11 mouse cellular contexts compared by ENCODE assay signal in genomic region chr5:32997686-32998085, GRCm38 (mm10). TPM values are rescaled to one million over a fixed set of nuclear protein-coding genes. Genes with fewer than 3 reads are reported as not detected.
A peak's percentile ranks its signal among the peaks of the same experiment; 100 is the strongest.
DNase-seq lines count a peak whose midpoint lies in the region; ATAC-seq lines count a peak whose summit lies in the region.
"Had no signal": no experiment of that assay in that cellular context is flagged by ENCODE, and none has a peak within 500 bp of the region (broad histone marks: within the 10 kb centered on the region; RNA-seq: fewer than 3 reads in every experiment).

No protein-coding gene starts in this region.

- WGBS in hindbrain, embryonic 15.5 days, result 74% methylated on average over 4 of the region's 4 CpGs
- WGBS in hindbrain, embryonic 13.5 days, result 68% methylated on average over 4 of the region's 4 CpGs

- H3K9me3 ChIP-seq in hindbrain, embryonic 15.5 days, result no peaks in the 10 kb centered on the region
- H3K9me3 ChIP-seq in hindbrain, embryonic 13.5 days, result no peaks in the 10 kb centered on the region
- H3K9me3 ChIP-seq: heart, embryonic 13.5 days; limb, embryonic 10.5 days had no signal

- no peak overlapping the region for H3K4me2 ChIP-seq in hindbrain, embryonic 15.5 days
- H3K4me2 ChIP-seq in hindbrain, embryonic 13.5 days, result no peak overlapping the region
- H3K4me2 ChIP-seq: heart, embryonic 13.5 days had no signal

- peak; percentile 25 for DNase-seq in 3T3-L1 (ENCODE audit: low read depth, low spot score)
- DNase-seq in c-Kit-positive CD71-negative TER-119-negative erythroid progenitor cells, embryonic 14.5 days (ENCODE audit: low read depth), result peak; percentile 68
- DNase-seq in adrenal gland, postnatal 14 days, result no peak
- no peak for DNase-seq in adrenal gland, postnatal 10 days
- no peak for DNase-seq in cerebellum, adult 11-12 months
- DNase-seq: retina, postnatal 1 day had no signal

- no peak overlapping the region for H3K4me3 ChIP-seq in hindbrain, embryonic 15.5 days
- no peak overlapping the region for H3K4me3 ChIP-seq in hindbrain, embryonic 13.5 days
- H3K4me3 ChIP-seq: heart, embryonic 13.5 days; limb, embryonic 10.5 days had no signal

- H3K27ac ChIP-seq in hindbrain, embryonic 15.5 days (replicated peaks), result 0 out of 2 replicates have a peak overlapping the region, but pooled peaks have one; percentile 48
- H3K27ac ChIP-seq in hindbrain, embryonic 13.5 days, result no peak overlapping the region
- H3K27ac ChIP-seq: heart, embryonic 13.5 days; limb, embryonic 10.5 days had no signal

- ATAC-seq in hindbrain, embryonic 15.5 days (ENCODE audit: low FRiP score, low read depth), result no peak
- ATAC-seq in hindbrain, embryonic 13.5 days (ENCODE audit: low FRiP score), result no peak
- peak; percentile 98 for ATAC-seq in megakaryocyte, adult 5-6 weeks (ENCODE audit: poor library complexity, severe bottlenecking)

- H3K27me3 ChIP-seq in hindbrain, embryonic 15.5 days, result no peaks in the 10 kb centered on the region
- H3K27me3 ChIP-seq in hindbrain, embryonic 13.5 days, result 0 out of 2 replicates have a peak, but pooled peaks cover 5% of the 10 kb centered on the region

- no peaks in the 10 kb centered on the region for H3K36me3 ChIP-seq in hindbrain, embryonic 15.5 days
- H3K36me3 ChIP-seq in hindbrain, embryonic 13.5 days, result no peaks in the 10 kb centered on the region
- H3K36me3 ChIP-seq: heart, embryonic 13.5 days; limb, embryonic 10.5 days had no signal

- peaks cover 13% of the 10 kb centered on the region for H3K4me1 ChIP-seq in hindbrain, embryonic 15.5 days (replicated peaks)
- peaks cover 14% of the 10 kb centered on the region for H3K4me1 ChIP-seq in hindbrain, embryonic 13.5 days (replicated peaks)

- H3K9ac ChIP-seq in hindbrain, embryonic 15.5 days, result no peak overlapping the region
- H3K9ac ChIP-seq in hindbrain, embryonic 13.5 days, result no peak overlapping the region
- H3K9ac ChIP-seq: heart, embryonic 13.5 days had no signal

RNA-seq across cellular contexts. Expression of gene Ywhah, which starts 20.9 kb away (rescaled TPM):
- polyA plus RNA-seq in hindbrain, embryonic 15.5 days (2015; fragmentation: Nextera tagmentation; extraction: Ambion mirVana), result 840 and 859 TPM in 2 replicates
- 613 and 627 TPM in 2 replicates for polyA plus RNA-seq in hindbrain, embryonic 13.5 days (2015; fragmentation: Nextera tagmentation; extraction: Ambion mirVana)
- total RNA-seq in megakaryocyte, adult 5-6 weeks (2015), result 353 and 377 TPM in 2 replicates
- total RNA-seq in megakaryocyte, adult 5-6 weeks (2017), result 210 and 213 TPM in 2 replicates
- 162 and 166 TPM in 2 replicates for total RNA-seq in adrenal gland, postnatal 14 days (2021)
- 100 to 1,000 TPM; 137 to 144 TPM for total RNA-seq in adrenal gland, postnatal 10 days (2021)

Comparison
In these comparisons a context has a peak if more than half of its experiments do, and no peak if none do; other contexts are left out.
1. DNase-seq: peak in 3T3-L1 (single experiment) and c-Kit-positive CD71-negative TER-119-negative erythroid progenitor cells, embryonic 14.5 days (single experiment); none in adrenal gland, postnatal 14 days (single experiment), adrenal gland, postnatal 10 days (single experiment) and cerebellum, adult 11-12 months (single experiment).